Mouse (Mus musculus): Measurements from ENCODE around the gene Pigo.

Gene Pigo

GRCm38 (mm10) chr4:43025084-43025960 is at the start of gene Pigo:
TSS of gene Pigo (minus strand) at chr4:43025819.
- DNase-seq: peak; percentile 98

GRCm38 (mm10) chr4:43074923-43075322 is 49.3 kb upstream of the Pigo start:
- no peak for DNase-seq

- no peak for DNase-seq
Observed at GRCm38 (mm10) chr4:43065471-43065870, 39.9 kb upstream of the Pigo start.

- no peak for DNase-seq
Observed at GRCm38 (mm10) chr4:43060286-43060685, 34.7 kb upstream of the Pigo start.

GRCm38 (mm10) chr4:43059697-43060096 is 34.1 kb upstream of the Pigo start:
- DNase-seq: no peak

GRCm38 (mm10) chr4:43058753-43059654 is 33.4 kb upstream of the Pigo start, which contains the start of gene Unc13b:
TSS of gene Unc13b (plus strand) at chr4:43058953.
- DNase-seq: peak; percentile 84

- no peak for DNase-seq
Observed at GRCm38 (mm10) chr4:43058392-43058752, 32.8 kb upstream of the Pigo start.

GRCm38 (mm10) chr4:43057654-43058053 is 32.0 kb upstream of the Pigo start:
- no peak for DNase-seq

GRCm38 (mm10) chr4:43052627-43053026 is 27.0 kb upstream of the Pigo start:
- DNase-seq: peak; percentile 65

GRCm38 (mm10) chr4:43047231-43047630 is 21.6 kb upstream of the Pigo start:
- peak; percentile 69 for DNase-seq

- DNase-seq: no peak
Observed at GRCm38 (mm10) chr4:43046607-43047006, 21.0 kb upstream of the Pigo start.

- DNase-seq: peak; percentile 94
Observed at GRCm38 (mm10) chr4:43045659-43046302, 20.2 kb upstream of the Pigo start, which contains the start of gene Fam214b. TSS of gene Fam214b (minus strand) at chr4:43046220.

- no peak for DNase-seq
Observed at GRCm38 (mm10) chr4:43045285-43045658, 19.7 kb upstream of the Pigo start.

GRCm38 (mm10) chr4:43044673-43045072 is 19.1 kb upstream of the Pigo start:
- DNase-seq: no peak

GRCm38 (mm10) chr4:43043644-43044357 is 18.2 kb upstream of the Pigo start:
- DNase-seq: no peak

GRCm38 (mm10) chr4:43040881-43041547 is 15.4 kb upstream of the Pigo start:
- no peak for DNase-seq

- peak; percentile 88 for DNase-seq
Observed at GRCm38 (mm10) chr4:43040114-43040572, 14.5 kb upstream of the Pigo start.

- DNase-seq: no peak
Observed at GRCm38 (mm10) chr4:43039609-43040008, 14.0 kb upstream of the Pigo start.

- no peak for DNase-seq
Observed at GRCm38 (mm10) chr4:43038567-43039495, 13.2 kb upstream of the Pigo start.

GRCm38 (mm10) chr4:43037860-43038566 is 12.4 kb upstream of the Pigo start:
- DNase-seq: no peak
